Mouse (Mus musculus) brown adipose tissue, adult 24 weeks (tissue): ENCODE results near the gene Tmem215. TPM values are rescaled to one million over a fixed set of nuclear protein-coding genes. Genes with fewer than 3 reads are reported as not detected.

Source experiments
- H3K27ac ChIP-seq: fragments of 200-500 bp; replicated peaks from 2 replicates; pipeline ENCODE4 v1.5.1; 2012; ENCODE audit warnings: low read depth, mild to moderate bottlenecking, low read length
- H3K4me1 ChIP-seq: fragments of 200-500 bp; 2 replicates; pipeline ENCODE4 v1.6.1; 2012; ENCODE audit warnings: low read length, mixed read lengths; ENCODE audit not compliant: control insufficient read depth, insufficient read depth, insufficient read length
- H3K4me3 ChIP-seq: fragments of 200-500 bp; 2 replicates; pipeline ENCODE4 v1.5.1; 2012; ENCODE audit warnings: low read depth, mild to moderate bottlenecking, low read length, moderate library complexity; ENCODE audit not compliant: insufficient read depth
- polyA plus RNA-seq: library from polyadenylated mRNA; stranded (reverse); fragments of >200 nt; gene quantifications from 2 replicates; pipeline ENCODE4 v1.2.4, GENCODE M21; 2012; ENCODE audit not compliant: missing spikeins, insufficient read depth, insufficient read length

The Tmem215 gene
- not detected in 2 replicates for polyA plus RNA-seq

DNA sequence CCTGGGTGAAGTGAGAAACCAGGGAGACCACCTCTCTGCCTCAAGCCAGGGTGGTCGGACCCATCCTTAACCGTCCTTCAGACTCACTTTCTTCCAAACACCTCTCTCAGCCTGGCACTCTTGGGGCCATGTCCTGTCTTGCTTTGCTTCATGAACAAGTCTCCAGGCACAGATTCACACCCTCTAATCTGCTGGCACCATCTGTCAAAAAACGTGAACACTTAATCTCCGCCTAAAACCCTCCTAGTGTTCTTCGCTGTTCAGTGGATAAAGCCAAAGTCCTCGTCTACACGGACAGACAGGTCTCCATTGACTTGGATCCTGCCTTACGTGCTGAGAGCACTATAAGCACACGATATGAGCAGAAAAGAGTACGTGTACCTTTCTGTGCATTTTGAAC lies at the start of gene Tmem215:
Gene Tmem215 (plus strand): TSS at position 301 of the 400 bp plus-strand sequence.
- H3K4me3 ChIP-seq, result no peak within 1 kb of the TSS
- no peaks in the 10 kb centered on the region for H3K4me1 ChIP-seq
- no peak within 1 kb of the TSS for H3K27ac ChIP-seq

GRCm38 (mm10) chr4:40431916-40432315 lies 40.1 kb upstream of the Tmem215 start:
- no peaks in the 10 kb centered on the region for H3K4me1 ChIP-seq
- H3K4me3 ChIP-seq, result no peak overlapping the region
- no peak overlapping the region for H3K27ac ChIP-seq

DNA sequence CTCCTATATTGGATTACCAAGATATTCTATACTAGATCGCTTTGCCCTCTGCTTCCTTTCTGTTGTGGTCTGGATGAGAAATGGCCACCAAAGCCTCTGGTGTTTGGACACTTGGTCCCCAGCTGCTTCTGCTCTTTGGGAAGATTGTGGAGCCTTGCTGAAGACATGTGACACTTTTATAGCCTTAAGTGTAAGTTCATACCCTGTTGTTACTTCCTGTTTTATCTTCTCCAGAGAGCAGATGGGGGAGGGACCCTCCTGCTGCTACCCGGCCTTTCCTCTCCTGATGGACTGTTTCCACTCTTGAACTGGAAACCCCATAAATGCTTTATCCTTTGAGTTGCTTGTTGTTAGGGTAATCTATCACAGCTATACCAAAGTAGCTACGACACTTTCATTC lies 38.6 kb upstream of the Tmem215 start:
- H3K4me3 ChIP-seq, result no peak overlapping the region
- no peak overlapping the region for H3K27ac ChIP-seq
- no peaks in the 10 kb centered on the region for H3K4me1 ChIP-seq

DNA sequence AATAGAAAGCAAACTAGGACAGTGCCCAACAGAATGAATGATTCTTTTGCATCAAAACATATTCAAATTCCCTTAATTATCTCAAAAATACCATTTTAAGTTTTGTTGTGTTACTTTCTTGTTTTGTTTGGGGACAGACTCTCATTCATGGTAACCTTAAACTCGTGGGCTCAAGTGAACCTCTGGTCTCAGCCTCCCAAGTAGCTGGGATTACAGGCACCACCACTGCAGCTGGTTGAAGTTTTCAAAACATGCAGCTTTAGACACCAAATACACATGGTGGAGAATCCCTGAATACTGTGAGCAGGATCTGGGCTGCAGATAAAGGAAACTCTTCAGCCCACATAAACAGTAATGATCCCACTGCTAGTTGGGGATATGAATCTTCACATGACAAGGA lies 37.6 kb upstream of the Tmem215 start:
- Histone ChIP-seq H3K4me3 (no peak overlapping the region), H3K4me1 (no peaks in the 10 kb centered on the region), H3K27ac (no peak overlapping the region)

DNA sequence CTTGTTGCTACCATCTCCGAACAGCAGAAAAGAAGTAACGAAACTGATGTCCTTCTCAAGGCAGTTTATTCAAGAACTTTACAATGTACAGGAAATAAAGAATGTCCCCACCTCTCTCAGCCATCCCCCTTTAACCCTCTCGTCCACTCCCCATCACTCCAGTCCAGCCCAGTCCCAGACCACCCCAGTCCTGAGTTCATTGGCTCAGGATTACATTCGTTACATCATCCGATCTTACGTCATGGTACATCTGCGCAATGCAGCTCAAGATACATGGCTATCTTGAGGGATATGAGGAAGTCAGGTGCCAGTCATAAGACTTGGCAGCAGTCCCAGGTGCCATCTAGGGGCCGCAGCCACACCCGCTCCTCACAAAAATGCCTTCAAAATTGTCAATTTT lies 28.4 kb upstream of the Tmem215 start:
- Histone ChIP-seq H3K4me3 (no peak overlapping the region), H3K27ac (no peak overlapping the region), H3K4me1 (no peaks in the 10 kb centered on the region)

DNA sequence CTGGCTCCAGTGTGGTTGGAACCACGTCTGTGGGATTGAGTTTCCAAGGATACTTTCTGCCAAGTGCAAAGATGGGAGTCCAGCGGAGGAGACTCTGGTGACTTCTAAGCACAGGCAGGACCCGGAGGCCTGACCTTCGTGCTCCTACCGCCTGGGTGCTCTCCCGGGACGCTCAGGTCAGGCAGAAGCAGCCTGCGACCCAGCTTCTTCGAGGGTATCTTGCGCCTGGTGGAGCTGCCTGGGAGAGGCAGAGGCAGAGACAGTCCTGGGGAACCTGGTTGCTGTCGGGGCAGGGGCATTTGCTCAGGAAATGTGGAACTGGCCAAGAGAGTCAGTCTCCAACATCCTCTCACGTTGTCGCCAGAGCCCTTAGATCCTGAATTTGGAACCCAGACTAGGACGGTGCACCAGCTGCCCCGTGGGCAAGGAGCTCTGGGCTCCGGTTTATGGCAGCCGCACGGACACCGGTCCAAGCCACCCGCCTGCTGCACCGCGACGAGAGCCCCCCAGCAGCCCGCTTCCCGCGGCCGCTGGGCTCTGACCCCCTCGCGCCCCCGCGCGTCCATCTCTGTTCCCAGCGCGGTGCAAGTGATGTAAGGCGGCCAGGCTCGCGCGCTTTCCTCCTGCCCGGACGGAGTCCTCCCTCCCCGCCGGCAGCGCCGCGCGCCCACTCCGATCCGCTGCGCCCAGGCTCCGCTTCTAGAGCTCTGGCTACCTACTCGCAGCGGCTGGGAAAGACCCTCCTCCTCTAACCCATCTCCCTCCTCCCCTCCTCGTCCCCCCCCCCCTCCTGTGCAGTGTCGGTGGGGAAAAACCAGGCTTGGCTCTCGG lies 935 bp downstream of the Tmem215 start:
- H3K27ac ChIP-seq, result no peak overlapping the region
- H3K4me1 ChIP-seq, result no peaks in the 10 kb centered on the region
- H3K4me3 ChIP-seq, result no peak overlapping the region

DNA sequence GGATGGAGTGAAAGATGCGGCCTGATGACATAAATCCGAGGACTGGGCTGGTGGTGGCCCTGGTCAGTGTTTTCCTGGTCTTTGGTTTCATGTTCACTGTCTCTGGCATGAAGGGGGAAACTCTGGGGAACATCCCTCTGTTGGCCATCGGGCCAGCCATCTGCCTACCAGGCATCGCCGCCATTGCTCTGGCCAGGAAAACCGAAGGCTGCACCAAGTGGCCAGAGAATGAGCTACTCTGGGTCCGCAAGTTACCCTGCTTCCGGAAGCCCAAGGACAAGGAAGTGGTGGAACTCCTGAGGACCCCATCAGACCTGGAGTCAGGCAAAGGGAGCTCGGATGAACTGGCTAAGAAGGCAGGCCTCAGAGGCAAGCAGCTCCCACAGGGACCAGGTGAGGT lies 1.9 kb downstream of the Tmem215 start:
- Histone ChIP-seq H3K4me1 (no peaks in the 10 kb centered on the region), H3K27ac (no peak overlapping the region), H3K4me3 (no peak overlapping the region)

DNA sequence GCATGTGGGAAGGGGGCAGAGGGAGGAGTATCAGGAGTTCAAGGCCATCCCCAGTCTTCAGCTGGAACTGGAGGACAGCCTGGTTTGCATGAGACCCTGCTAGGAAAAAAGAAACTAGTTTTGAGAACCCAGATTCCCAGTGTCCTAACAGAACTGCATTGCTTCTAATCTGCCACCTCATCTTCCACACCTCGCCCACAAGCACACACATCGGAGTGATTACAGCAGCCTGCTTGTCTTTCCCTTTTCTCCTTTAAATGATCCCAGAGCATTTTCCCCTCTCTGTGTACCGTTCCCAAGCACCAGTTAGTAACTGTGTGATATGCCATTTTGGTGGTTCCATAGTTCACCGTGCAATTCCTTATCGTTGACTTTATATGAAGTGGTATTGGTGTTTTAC lies 6.0 kb downstream of the Tmem215 start:
- Histone ChIP-seq H3K27ac (no peak overlapping the region), H3K4me3 (no peak overlapping the region), H3K4me1 (no peaks in the 10 kb centered on the region)

GRCm38 (mm10) chr4:40486546-40486945 lies 14.6 kb downstream of the Tmem215 start:
- H3K27ac ChIP-seq, result no peak overlapping the region
- H3K4me3 ChIP-seq, result no peak overlapping the region
- H3K4me1 ChIP-seq, result no peaks in the 10 kb centered on the region

DNA sequence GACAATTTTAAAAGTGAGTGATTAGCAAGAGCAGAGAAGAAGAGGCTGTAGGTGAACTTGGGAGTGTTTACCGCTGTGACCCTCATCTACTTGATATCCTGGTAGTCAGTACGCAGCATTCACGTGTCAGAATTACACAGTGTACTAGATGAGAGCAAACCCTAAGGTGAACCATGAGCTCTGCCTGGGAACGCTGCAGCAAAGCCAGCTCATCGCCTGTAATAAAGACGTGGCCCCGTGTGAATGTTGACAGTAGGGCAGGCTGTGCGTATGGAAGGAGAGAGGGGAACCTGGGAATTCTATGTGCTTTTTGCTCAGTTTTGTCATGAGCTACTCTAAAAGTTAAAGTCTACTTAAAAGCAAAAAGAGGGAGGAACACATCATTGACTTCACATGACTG lies 19.8 kb downstream of the Tmem215 start:
- Histone ChIP-seq H3K4me1 (no peaks in the 10 kb centered on the region), H3K27ac (no peak overlapping the region), H3K4me3 (no peak overlapping the region)

GRCm38 (mm10) chr4:40496354-40496753 lies 24.4 kb downstream of the Tmem215 start:
- no peak overlapping the region for H3K4me3 ChIP-seq
- no peak overlapping the region for H3K27ac ChIP-seq
- H3K4me1 ChIP-seq, result no peaks in the 10 kb centered on the region

GRCm38 (mm10) chr4:40496828-40497227 lies 24.8 kb downstream of the Tmem215 start:
- no peak overlapping the region for H3K4me3 ChIP-seq
- H3K27ac ChIP-seq, result no peak overlapping the region
- H3K4me1 ChIP-seq, result no peaks in the 10 kb centered on the region

- H3K4me3 ChIP-seq, result no peak overlapping the region
- H3K27ac ChIP-seq, result no peak overlapping the region
- H3K4me1 ChIP-seq, result no peaks in the 10 kb centered on the region
These were observed 28.0 kb downstream of the Tmem215 start for GRCm38 (mm10) chr4:40499812-40500591.

GRCm38 (mm10) chr4:40502459-40502858 lies 30.5 kb downstream of the Tmem215 start:
- H3K4me1 ChIP-seq, result no peaks in the 10 kb centered on the region
- no peak overlapping the region for H3K27ac ChIP-seq
- no peak overlapping the region for H3K4me3 ChIP-seq

DNA sequence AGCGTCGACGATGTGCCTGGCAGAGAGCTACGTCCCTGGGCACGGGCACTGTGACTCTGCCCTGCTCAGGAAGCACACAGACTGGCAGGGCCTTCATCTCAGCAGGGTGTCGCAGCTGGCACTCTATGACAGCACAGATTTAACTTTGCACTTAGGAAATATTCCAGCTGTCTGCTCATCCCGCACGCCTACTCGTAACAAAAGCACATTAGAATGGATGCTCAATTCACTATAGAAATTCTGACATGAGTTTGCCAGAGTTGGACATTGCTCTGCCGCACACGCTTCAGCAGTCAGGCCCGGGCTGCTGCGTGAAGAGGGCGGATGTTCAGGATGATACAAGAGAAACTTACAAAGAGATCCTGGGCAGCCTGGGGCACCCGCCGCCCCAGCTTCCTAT lies 37.6 kb downstream of the Tmem215 start:
- no peaks in the 10 kb centered on the region for H3K4me1 ChIP-seq
- no peak overlapping the region for H3K27ac ChIP-seq

GRCm38 (mm10) chr4:40513235-40513634 lies 41.3 kb downstream of the Tmem215 start:
- H3K27ac ChIP-seq, result no peak overlapping the region
- no peaks in the 10 kb centered on the region for H3K4me1 ChIP-seq
- H3K4me3 ChIP-seq, result no peak overlapping the region

More for the DNA sequence above, 37.6 kb downstream of the Tmem215 start:
- no peak overlapping the region for H3K4me3 ChIP-seq
